ENCODE assay signal across 24 mouse cellular contexts in the genomic region with DNA sequence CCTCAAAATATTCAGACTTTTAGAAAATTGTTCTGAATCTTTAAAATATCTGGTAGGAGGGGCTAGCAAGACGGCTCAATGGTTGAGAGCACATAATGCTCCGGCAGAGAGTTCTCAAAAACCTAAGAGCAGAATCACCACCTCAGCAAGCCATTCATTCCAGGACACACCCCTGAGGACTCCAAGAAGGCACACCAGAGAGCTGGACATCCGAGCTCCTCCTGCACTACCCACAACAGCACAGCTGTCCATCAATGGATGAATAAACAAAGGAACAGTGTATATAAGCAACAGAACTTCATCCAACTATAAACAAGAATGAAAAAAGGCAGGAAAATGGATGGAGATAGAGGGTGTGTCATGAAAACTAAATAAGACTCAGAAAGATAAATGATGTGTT.
DNase-seq lines count a peak whose midpoint lies in the region; ATAC-seq and TF ChIP-seq lines count a peak whose summit lies in the region.
"Had no signal": no experiment of that assay in that cellular context is flagged by ENCODE, and none has a peak within 500 bp of the region (broad histone marks: within the 10 kb centered on the region; RNA-seq: fewer than 3 reads in every experiment).

No protein-coding gene starts in this region.

- no peak for DNase-seq in lung, adult 18-20 months
- peak; percentile 15 for DNase-seq in lung, postnatal 36 days
- no peak for DNase-seq in lung, postnatal 25 days (ENCODE audit: low spot score)
- DNase-seq: adrenal gland, adult 8-10 months; adrenal gland, postnatal 14 days; adrenal gland, postnatal 36 days; B cell, adult 2 months; cerebellum, adult 11-12 months; cerebellum, adult 2 months; cerebellum, adult 9-10 months; cerebellum, postnatal 10 days; cerebellum, postnatal 25 days had no signal

- no peak overlapping the region for H3K9ac ChIP-seq in intestine, embryonic 15.5 days
- no peak overlapping the region for H3K9ac ChIP-seq in intestine, postnatal 0 days (ENCODE audit: low read depth, low read length)
- no peak overlapping the region for H3K9ac ChIP-seq in lung, embryonic 16.5 days (ENCODE audit: low read length)
- H3K9ac ChIP-seq: embryonic facial prominence, embryonic 12.5 days; forebrain, embryonic 13.5 days; forebrain, embryonic 15.5 days had no signal

- no peaks in the 10 kb centered on the region for H3K36me3 ChIP-seq in intestine, embryonic 15.5 days
- no peaks in the 10 kb centered on the region for H3K36me3 ChIP-seq in intestine, postnatal 0 days (ENCODE audit: control insufficient read depth, insufficient read depth)
- H3K36me3 ChIP-seq in lung, embryonic 16.5 days (ENCODE audit: control insufficient read depth, insufficient read depth, low read length), result no peaks in the 10 kb centered on the region
- H3K36me3 ChIP-seq: embryonic facial prominence, embryonic 10.5 days; embryonic facial prominence, embryonic 12.5 days; forebrain, embryonic 15.5 days had no signal

- WGBS in intestine, embryonic 15.5 days, result 44% methylated on average over 3 of the region's 3 CpGs
- WGBS in intestine, postnatal 0 days, result 49% methylated on average over 3 of the region's 3 CpGs
- WGBS in lung, embryonic 16.5 days, result 17% methylated on average over 3 of the region's 3 CpGs

- no peak for ATAC-seq in intestine, embryonic 15.5 days
- no peak for ATAC-seq in intestine, postnatal 0 days
- peak; percentile 51; the same call in 1 of the 2 replicates for ATAC-seq in lung, embryonic 16.5 days (ENCODE audit: low read depth)
- ATAC-seq: activated CD4-positive, CD25-positive, alpha-beta regulatory T cell, adult 4 months; CD4-positive, CD25-positive, alpha-beta regulatory T cell, adult 4 months; forebrain, embryonic 13.5 days; forebrain, embryonic 15.5 days; Patski had no signal

- no peaks in the 10 kb centered on the region for H3K9me3 ChIP-seq in intestine, embryonic 15.5 days
- no peaks in the 10 kb centered on the region for H3K9me3 ChIP-seq in intestine, postnatal 0 days (ENCODE audit: control insufficient read depth)
- no peaks in the 10 kb centered on the region for H3K9me3 ChIP-seq in lung, embryonic 16.5 days (ENCODE audit: control insufficient read depth, low read length)
- H3K9me3 ChIP-seq: embryonic facial prominence, embryonic 10.5 days; embryonic facial prominence, embryonic 12.5 days; forebrain, embryonic 13.5 days; forebrain, embryonic 15.5 days; G1E had no signal

- H3K27ac ChIP-seq in intestine, embryonic 15.5 days, result 0 out of 2 replicates have a peak overlapping the region, but pooled peaks have one; percentile 32
- H3K27ac ChIP-seq in intestine, postnatal 0 days (ENCODE audit: low read depth, low read length), result no peak overlapping the region
- H3K27ac ChIP-seq in lung, embryonic 16.5 days (ENCODE audit: low read length), result no peak overlapping the region
- H3K27ac ChIP-seq: embryonic facial prominence, embryonic 10.5 days; embryonic facial prominence, embryonic 12.5 days; forebrain, embryonic 13.5 days; forebrain, embryonic 15.5 days had no signal

- H3K4me1 ChIP-seq in intestine, embryonic 15.5 days (replicated peaks), result no peaks in the 10 kb centered on the region
- no peaks in the 10 kb centered on the region for H3K4me1 ChIP-seq in intestine, postnatal 0 days (replicated peaks; ENCODE audit: control insufficient read depth, insufficient read depth, low read length)
- H3K4me1 ChIP-seq in lung, embryonic 16.5 days (replicated peaks; ENCODE audit: control insufficient read depth, insufficient read depth, low read length), result peaks cover 7% of the 10 kb centered on the region
- H3K4me1 ChIP-seq: forebrain, embryonic 13.5 days; forebrain, embryonic 15.5 days had no signal

- TF ChIP-seq CTCF in intestine, postnatal 0 days (IDR thresholded peaks at IDR 0.05; ENCODE audit: low read depth), result no peak

- H3K4me3 ChIP-seq in intestine, embryonic 15.5 days (replicated peaks), result no peak overlapping the region
- H3K4me3 ChIP-seq in intestine, postnatal 0 days (ENCODE audit: low read depth, low read length), result no peak overlapping the region
- H3K4me3 ChIP-seq in lung, embryonic 16.5 days (ENCODE audit: low read length), result no peak overlapping the region
- H3K4me3 ChIP-seq: embryonic facial prominence, embryonic 10.5 days; embryonic facial prominence, embryonic 12.5 days; forebrain, embryonic 13.5 days; forebrain, embryonic 15.5 days had no signal

- H3K4me2 ChIP-seq in intestine, embryonic 15.5 days (replicated peaks), result no peak overlapping the region
- H3K4me2 ChIP-seq in intestine, postnatal 0 days (replicated peaks; ENCODE audit: low read depth), result no peak overlapping the region
- no peak overlapping the region for H3K4me2 ChIP-seq in lung, embryonic 16.5 days (ENCODE audit: low read depth, low read length)
- H3K4me2 ChIP-seq: embryonic facial prominence, embryonic 12.5 days; forebrain, embryonic 13.5 days; forebrain, embryonic 15.5 days had no signal

- H3K27me3 ChIP-seq in intestine, embryonic 15.5 days (replicated peaks), result no peaks in the 10 kb centered on the region
- H3K27me3 ChIP-seq in intestine, postnatal 0 days (replicated peaks; ENCODE audit: control insufficient read depth, insufficient read depth, low read length), result no peaks in the 10 kb centered on the region
- no peaks in the 10 kb centered on the region for H3K27me3 ChIP-seq in lung, embryonic 16.5 days (ENCODE audit: control insufficient read depth, insufficient read depth, low read depth, low read length)
- H3K27me3 ChIP-seq: CH12.LX; embryonic facial prominence, embryonic 12.5 days; forebrain, embryonic 13.5 days; forebrain, embryonic 15.5 days; Patski had no signal
